Mouse (Mus musculus) right cerebral cortex, postnatal 14 days (tissue): Measurements from ENCODE around the gene Kcnj10.

ENCODE experiments used
- DNase-seq: peaks from one replicate; pipeline ENCODE4 v3.0.0; 2022

Kcnj10 gene

GRCm38 (mm10) chr1:172340729-172341321, at the start of gene Kcnj10:
TSS of gene Kcnj10 (plus strand) at chr1:172341210.
- DNase-seq: peak; percentile 77

DNA sequence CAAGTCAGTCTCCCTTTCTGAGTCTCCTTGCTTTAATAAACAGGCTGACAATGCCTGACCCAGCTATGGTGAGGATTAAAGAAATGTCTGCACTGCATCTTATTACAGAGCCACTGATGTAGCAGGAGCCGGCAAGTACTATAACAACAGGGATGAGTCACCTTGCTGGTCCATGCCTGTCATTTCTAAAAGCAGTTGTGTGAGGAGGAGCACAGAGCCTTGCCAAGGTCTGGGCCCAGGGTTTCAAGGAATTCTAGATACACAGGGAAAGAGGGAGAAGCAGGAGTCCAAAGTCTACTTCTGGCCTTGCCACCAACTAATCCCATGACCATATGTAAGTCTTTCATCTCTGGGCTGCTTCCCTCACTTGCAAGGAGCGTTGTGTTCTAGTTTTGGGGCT, 48.1 kb upstream of the Kcnj10 start:
- no peak for DNase-seq

DNA sequence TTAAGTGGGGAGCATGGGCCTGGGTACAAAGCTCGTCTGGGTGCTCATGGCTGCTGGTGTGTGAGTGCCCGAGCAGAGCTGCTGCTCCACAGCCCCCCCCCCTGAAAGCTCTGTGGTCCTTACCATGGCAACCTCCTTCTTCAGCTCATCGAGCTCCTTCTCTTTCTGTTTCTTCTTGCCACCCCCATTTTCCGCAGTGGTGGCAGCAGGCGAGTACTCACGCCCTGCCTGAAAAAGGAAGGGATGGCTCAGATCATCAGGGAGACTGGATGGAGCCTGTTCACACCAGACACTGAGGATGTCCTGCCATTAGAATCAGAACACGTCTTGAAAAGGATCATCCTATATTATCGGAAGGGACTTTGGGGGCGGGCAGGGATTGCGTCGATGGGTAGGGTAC, 47.6 kb upstream of the Kcnj10 start:
- DNase-seq: no peak

DNA sequence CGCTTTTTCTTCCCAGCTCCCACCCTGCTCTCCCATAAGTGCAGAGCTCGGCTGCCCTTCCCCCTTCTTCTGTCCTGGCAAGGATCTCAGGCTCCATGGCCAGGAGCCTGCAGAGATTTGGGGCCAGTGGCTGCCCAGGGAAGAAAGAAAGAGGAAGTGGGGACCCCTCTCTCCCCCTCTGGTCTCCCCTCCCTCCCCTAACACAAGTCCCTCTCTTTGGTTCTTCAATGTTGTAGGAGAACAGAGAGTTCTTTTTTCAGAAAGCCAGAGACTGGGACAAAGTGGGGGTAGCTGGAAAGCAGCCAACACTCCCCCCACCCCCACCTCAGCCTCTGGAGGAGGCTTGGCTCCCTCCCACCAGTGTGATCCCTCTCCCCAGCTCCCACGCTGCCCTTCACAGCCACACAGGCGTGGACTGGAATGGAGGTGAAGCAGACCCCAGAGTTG, 45.2 kb upstream of the Kcnj10 start:
- DNase-seq: peak; percentile 51

DNA sequence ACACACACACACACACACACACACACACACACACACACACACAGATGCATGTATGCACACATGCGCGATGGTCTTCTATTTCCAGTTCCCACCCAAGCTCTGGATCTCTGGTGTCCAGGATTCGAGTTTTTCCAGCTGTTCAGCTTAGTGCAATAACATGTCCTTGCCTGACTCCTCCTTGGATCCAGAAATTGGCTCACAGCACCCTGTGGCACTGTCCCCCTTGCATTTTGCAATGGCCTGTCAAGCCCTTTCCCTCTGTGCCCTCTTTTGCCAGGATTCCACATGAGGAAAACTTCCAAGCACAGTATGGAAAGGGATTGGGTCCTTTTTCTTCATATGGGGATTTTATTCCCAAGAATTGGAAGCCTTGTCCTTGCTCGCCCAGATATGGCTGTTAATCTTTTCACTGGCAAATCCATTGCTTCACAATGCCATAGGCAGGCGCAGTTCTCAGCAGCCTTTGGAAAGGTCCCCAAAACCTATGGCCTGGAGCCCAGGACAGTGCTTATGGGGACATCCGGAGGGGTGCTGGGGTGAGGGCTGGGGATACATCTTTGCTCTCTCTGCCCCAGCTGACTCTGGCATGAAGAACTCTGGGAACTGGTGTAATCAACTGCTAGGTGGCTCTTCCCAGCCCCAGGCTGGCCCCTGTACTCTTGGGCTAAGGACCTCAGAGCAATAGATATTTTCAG, 44.0 kb upstream of the Kcnj10 start:
- no peak for DNase-seq

- DNase-seq: peak; percentile 57
Measured at GRCm38 (mm10) chr1:172297611-172298537, 43.1 kb upstream of the Kcnj10 start, which contains the start of gene Atp1a2. TSS of gene Atp1a2 (minus strand) at chr1:172298064.

DNA sequence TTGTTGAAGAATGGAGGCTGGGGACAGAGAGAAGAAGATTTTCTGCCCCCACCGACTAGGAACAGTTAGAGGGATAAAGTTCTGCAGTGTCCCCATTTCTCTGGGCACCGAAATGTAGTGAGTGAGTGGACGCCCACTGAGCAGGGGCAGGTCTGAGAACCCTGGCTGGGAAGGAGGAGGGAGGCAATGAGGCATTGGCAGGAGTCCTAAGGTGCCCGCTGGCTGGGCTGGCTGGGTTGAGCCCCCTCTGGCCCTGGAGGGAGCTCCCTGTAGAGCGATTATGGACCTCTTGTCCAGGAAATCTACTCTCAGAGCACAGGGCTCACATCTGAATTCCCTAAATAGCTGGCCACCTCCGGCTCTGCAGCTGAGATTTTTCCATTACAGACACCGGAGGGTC, 41.5 kb upstream of the Kcnj10 start:
- no peak for DNase-seq

- no peak for DNase-seq
Measured at GRCm38 (mm10) chr1:172300247-172300646, 40.8 kb upstream of the Kcnj10 start.

- no peak for DNase-seq
Measured at GRCm38 (mm10) chr1:172301180-172301579, 39.8 kb upstream of the Kcnj10 start.

- no peak for DNase-seq
Measured at GRCm38 (mm10) chr1:172302311-172302710, 38.7 kb upstream of the Kcnj10 start.

GRCm38 (mm10) chr1:172302851-172303250, 38.2 kb upstream of the Kcnj10 start:
- DNase-seq: no peak

DNA sequence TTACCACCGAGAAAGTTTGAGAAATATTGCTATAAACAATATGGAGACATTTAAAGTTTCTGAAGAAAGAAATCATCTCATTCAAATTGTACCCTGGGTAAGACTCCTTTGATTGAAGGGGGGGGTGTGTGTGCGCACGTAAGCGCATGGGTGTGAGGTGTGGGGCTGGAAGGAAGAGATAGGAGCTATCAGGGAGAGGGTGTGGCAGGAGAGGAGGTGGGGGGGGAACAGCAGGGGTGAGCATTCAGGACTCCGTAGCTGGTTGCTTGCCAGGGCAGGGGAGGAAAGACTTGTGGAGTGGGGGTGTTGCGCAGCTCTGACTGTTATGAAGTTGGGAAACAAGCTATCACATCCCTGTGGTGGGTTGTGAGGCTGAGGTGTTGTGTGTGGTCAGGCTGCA, 36.6 kb upstream of the Kcnj10 start:
- DNase-seq: no peak

- DNase-seq: no peak
Measured at GRCm38 (mm10) chr1:172305153-172305552, 35.9 kb upstream of the Kcnj10 start.

DNA sequence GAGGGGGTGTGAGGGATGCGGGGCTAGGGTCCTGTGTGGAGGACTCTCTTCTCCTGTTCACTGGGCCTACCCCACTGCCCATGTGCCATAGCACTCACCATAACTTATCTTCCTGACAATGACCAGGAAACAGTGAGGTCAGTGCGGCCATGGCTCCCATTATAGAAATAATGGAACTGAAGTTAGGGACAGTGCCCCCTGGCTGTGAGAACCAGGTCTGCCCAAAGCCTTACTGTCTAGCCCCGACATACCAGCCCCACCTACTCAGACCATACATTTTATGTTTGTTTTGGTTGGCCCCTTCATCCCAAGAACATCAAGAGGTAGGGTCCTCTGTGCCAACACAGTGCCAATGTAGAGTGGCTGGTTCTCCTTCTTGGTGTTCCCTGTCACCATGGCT, 35.4 kb upstream of the Kcnj10 start:
- no peak for DNase-seq

- no peak for DNase-seq
Measured at GRCm38 (mm10) chr1:172306196-172306595, 34.8 kb upstream of the Kcnj10 start.

- no peak for DNase-seq
Measured at GRCm38 (mm10) chr1:172306885-172307284, 34.1 kb upstream of the Kcnj10 start.

DNA sequence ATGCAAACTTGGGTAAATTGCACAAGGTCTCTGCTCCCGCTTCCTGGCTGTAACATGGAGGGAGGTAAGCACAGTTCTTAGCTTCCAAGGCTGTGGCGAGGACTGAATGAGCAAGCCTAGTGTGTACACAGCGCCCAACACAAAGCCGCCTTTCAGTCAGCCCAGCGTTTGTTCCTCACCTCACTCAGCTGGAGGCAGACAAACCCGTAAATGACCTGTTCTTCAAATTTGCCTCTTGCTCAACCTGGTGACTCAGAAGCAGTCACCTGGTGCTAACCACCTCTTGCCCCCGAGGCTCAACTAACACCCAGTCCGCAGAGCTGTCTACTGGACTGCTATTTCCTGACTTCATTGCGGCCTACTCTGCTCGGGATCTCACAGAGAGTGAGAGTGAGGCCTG, 33.1 kb upstream of the Kcnj10 start:
- DNase-seq: no peak

- DNase-seq: no peak
Measured at GRCm38 (mm10) chr1:172308409-172308808, 32.6 kb upstream of the Kcnj10 start.

DNA sequence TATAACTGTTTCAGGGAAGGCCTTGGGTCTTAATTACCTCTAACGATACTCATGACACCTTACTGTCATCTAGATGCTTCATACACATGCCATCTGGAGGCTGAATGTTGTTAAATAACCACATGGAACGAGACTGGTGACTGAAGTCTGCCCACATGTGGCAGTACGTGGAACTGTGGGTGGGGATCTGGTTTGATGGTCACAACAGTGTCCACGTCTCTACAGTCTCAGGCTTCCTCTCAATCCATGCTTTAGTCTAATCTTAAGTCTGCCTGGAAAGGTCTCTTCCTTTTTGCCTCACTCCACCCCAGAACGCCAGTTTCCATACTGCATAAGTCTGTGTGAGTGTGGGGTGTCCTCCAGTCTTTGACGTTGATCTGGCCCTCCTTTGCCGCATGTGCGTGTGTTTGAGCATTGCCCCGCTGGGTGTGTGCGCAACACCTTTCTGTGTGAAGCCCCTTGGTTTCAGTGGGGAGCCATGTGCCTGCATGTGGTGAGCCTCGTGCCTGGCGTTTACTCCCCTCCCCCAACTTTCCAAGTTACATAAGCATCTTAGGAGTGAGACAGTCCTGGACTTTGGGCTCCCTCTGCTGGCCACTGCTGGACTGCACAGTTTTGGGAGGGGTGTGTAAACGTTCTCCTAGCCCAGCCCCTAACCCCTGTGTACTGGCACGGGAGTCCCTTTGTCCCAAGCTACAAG, 31.2 kb upstream of the Kcnj10 start:
- peak; percentile 93 for DNase-seq

- DNase-seq: no peak
Measured at GRCm38 (mm10) chr1:172311248-172311906, 29.6 kb upstream of the Kcnj10 start.

GRCm38 (mm10) chr1:172311921-172312767, 28.9 kb upstream of the Kcnj10 start:
- DNase-seq: peak; percentile 78
